Mouse (Mus musculus) heart, postnatal 0 days (tissue): Measurements from ENCODE around the gene Nfil3. TPM values are rescaled to one million over a fixed set of nuclear protein-coding genes. Genes with fewer than 3 reads are reported as not detected.

Experiments used
- ATAC-seq: fragments of 200-750 bp; cut with Nextera tagmentation; 2 replicates; pipeline ENCODE4 v1.8.0; 2017; ENCODE audit warnings: low read depth, moderate number of reproducible peaks, moderate library complexity; ENCODE audit not compliant: insufficient read depth
- DNase-seq: peaks from one replicate; pipeline ENCODE4 v3.0.0-alpha.2; 2016; ENCODE audit warnings: low spot score
- H3K27ac ChIP-seq: fragments of 300-500 bp; sonication (generic); 2 replicates; pipeline ENCODE4 v1.5.1; 2014; ENCODE audit warnings: low read depth, mild to moderate bottlenecking
- H3K27me3 ChIP-seq: fragments of 300-500 bp; sonication (generic); 2 replicates; pipeline ENCODE4 v1.6.1; 2014; ENCODE audit warnings: low read length, mixed read lengths; ENCODE audit not compliant: control insufficient read depth, insufficient read depth
- H3K36me3 ChIP-seq: fragments of 300-500 bp; sonication (generic); replicated peaks from 2 replicates; pipeline ENCODE4 v1.6.1; 2014; ENCODE audit warnings: low read length, mixed read lengths; ENCODE audit not compliant: control insufficient read depth, insufficient read depth
- H3K4me1 ChIP-seq: fragments of 300-500 bp; sonication (generic); 2 replicates; pipeline ENCODE4 v1.6.1; 2014; ENCODE audit warnings: antibody characterized with exemption; ENCODE audit not compliant: control insufficient read depth, insufficient read depth
- H3K4me2 ChIP-seq: fragments of 300-500 bp; sonication (generic); 2 replicates; pipeline ENCODE4 v1.6.1; 2014; ENCODE audit warnings: low read depth, mild to moderate bottlenecking, low read length, moderate library complexity
- H3K4me3 ChIP-seq: fragments of 300-500 bp; sonication (generic); 2 replicates; pipeline ENCODE4 v1.5.1; 2014; ENCODE audit warnings: low read depth, low read length
- H3K9ac ChIP-seq: fragments of 300-500 bp; sonication (generic); replicated peaks from 2 replicates; pipeline ENCODE4 v1.6.1; 2014; ENCODE audit warnings: low read depth, low read length, mixed read lengths
- H3K9me3 ChIP-seq: fragments of 300-500 bp; sonication (generic); replicated peaks from 2 replicates; pipeline ENCODE4 v1.6.1; 2016; ENCODE audit warnings: low read length; ENCODE audit not compliant: control insufficient read depth
- CTCF ChIP-seq: IDR thresholded peaks from 2 replicates; pipeline ENCODE4 v1.5.1; 2016; ENCODE audit warnings: antibody characterized with exemption, control low read depth, low read depth
- EP300 ChIP-seq: IDR thresholded peaks from 2 replicates; pipeline ENCODE4 v1.6.1; 2016; ENCODE audit warnings: antibody characterized with exemption, low read depth
- WGBS: fragments of 180-500 bp; shearing (Covaris S2); extraction: QIAGEN DNeasy Blood & Tissue Kit; methylation state at CpG from one replicate; pipeline ENCODE4 v1.1.7; 2014; 5-methylcytosine and 5-hydroxymethylcytosine counted together
- polyA plus RNA-seq: library from polyadenylated mRNA; unstranded; fragments of >200 nt; fragmentation: Nextera tagmentation; extraction: Ambion mirVana; gene quantifications from 2 replicates; pipeline ENCODE4 v1.2.1, GENCODE M21; 2015
- total RNA-seq: library from RNA; depleted of rRNA; stranded (reverse); fragments of >200 nt; gene quantifications from 2 replicates; pipeline ENCODE4 v1.2.3, GENCODE M21; 2014; ENCODE audit warnings: low replicate concordance; rRNA removed

Gene Nfil3
- total and polyA plus RNA-seq, 2 experiments from 2014 or later, result 16.5 to 20.0 TPM

GRCm38 (mm10) chr13:52919790-52920352 is 61.0 kb downstream of the Nfil3 start:
- Histone ChIP-seq H3K4me3 (no peak overlapping the region), H3K27ac (no peak overlapping the region), H3K27me3 (no peaks in the 10 kb centered on the region), H3K4me1 (peaks cover 5% of the 10 kb centered on the region; the same call in 1 of the 2 replicates), H3K9me3 (no peaks in the 10 kb centered on the region), H3K36me3 (0 out of 2 replicates have a peak, but pooled peaks cover 12% of the 10 kb centered on the region), H3K4me2 (no peak overlapping the region), H3K9ac (no peak overlapping the region)
- TF ChIP-seq CTCF, result no peak
- TF ChIP-seq EP300, result no peak
- ATAC-seq (no peak), DNase-seq (no peak)
- WGBS, result 54% methylated on average over 10 of the region's 10 CpGs

GRCm38 (mm10) chr13:52918333-52918732 is 62.5 kb downstream of the Nfil3 start:
- Histone ChIP-seq H3K4me1 (peaks cover 5% of the 10 kb centered on the region; the same call in 1 of the 2 replicates), H3K4me2 (no peak overlapping the region), H3K9me3 (no peaks in the 10 kb centered on the region), H3K36me3 (0 out of 2 replicates have a peak, but pooled peaks cover 12% of the 10 kb centered on the region), H3K4me3 (no peak overlapping the region), H3K27me3 (no peaks in the 10 kb centered on the region), H3K9ac (no peak overlapping the region), H3K27ac (no peak overlapping the region)
- DNase-seq, result no peak
- ATAC-seq, result no peak
- WGBS, result 92% methylated on average over 5 of the region's 5 CpGs
- TF ChIP-seq CTCF, result no peak
- no peak for TF ChIP-seq EP300

Other genes starting within 250 kb of the Nfil3 start
- gene Auh, start 51.4 kb downstream of the Nfil3 start, total RNA-seq, result 56.4 and 61.3 TPM in 2 replicates
- 60.7 and 63.5 TPM in 2 replicates for gene Auh, start 51.4 kb downstream of the Nfil3 start, polyA plus RNA-seq